Mouse (Mus musculus) hindbrain, embryonic 13.5 days (tissue): ENCODE data around the gene Hipk3. TPM values are rescaled to one million over a fixed set of nuclear protein-coding genes. Genes with fewer than 3 reads are reported as not detected.

ENCODE experiments used
- ATAC-seq: fragments of 200-750 bp; cut with Nextera tagmentation; 2 replicates; pipeline ENCODE4 v1.8.0; 2017; ENCODE audit warnings: moderate TSS enrichment; ENCODE audit not compliant: low FRiP score
- H3K27ac ChIP-seq: fragments of 300-500 bp; sonication (generic); 2 replicates; pipeline ENCODE4 v1.5.1; 2015; ENCODE audit warnings: inconsistent platforms, mild to moderate bottlenecking, moderate library complexity
- H3K27me3 ChIP-seq: fragments of 300-500 bp; sonication (generic); 2 replicates; pipeline ENCODE4 v1.6.1; 2015; ENCODE audit warnings: mild to moderate bottlenecking, inconsistent platforms
- H3K36me3 ChIP-seq: fragments of 300-500 bp; sonication (generic); 2 replicates; pipeline ENCODE4 v1.6.1; 2015; ENCODE audit warnings: mild to moderate bottlenecking, inconsistent platforms
- H3K4me1 ChIP-seq: fragments of 300-500 bp; sonication (generic); replicated peaks from 2 replicates; pipeline ENCODE4 v1.6.1; 2015; ENCODE audit warnings: inconsistent platforms
- H3K4me2 ChIP-seq: fragments of 300-500 bp; sonication (generic); 2 replicates; pipeline ENCODE4 v1.6.1; 2015; ENCODE audit warnings: inconsistent platforms, mild to moderate bottlenecking, moderate library complexity
- H3K4me3 ChIP-seq: fragments of 300-500 bp; sonication (generic); 2 replicates; pipeline ENCODE4 v1.5.1; 2015; ENCODE audit warnings: mild to moderate bottlenecking, inconsistent platforms
- H3K9ac ChIP-seq: fragments of 300-500 bp; sonication (generic); 2 replicates; pipeline ENCODE4 v1.6.1; 2015; ENCODE audit warnings: mild to moderate bottlenecking, inconsistent platforms
- H3K9me3 ChIP-seq: fragments of 300-500 bp; sonication (generic); 2 replicates; pipeline ENCODE4 v1.6.1; 2016; ENCODE audit warnings: inconsistent platforms
- WGBS: fragments of 180-500 bp; shearing (Covaris S2); methylation state at CpG from one replicate; pipeline ENCODE4 v1.1.7; 2015; 5-methylcytosine and 5-hydroxymethylcytosine counted together
- polyA plus RNA-seq: library from polyadenylated mRNA; unstranded; fragments of >200 nt; fragmentation: Nextera tagmentation; extraction: Ambion mirVana; gene quantifications from 2 replicates; pipeline ENCODE4 v1.2.1, GENCODE M21; 2015

Hipk3 gene
- polyA plus RNA-seq, 1 experiment from 2014 or later, result 6.6 TPM

DNA sequence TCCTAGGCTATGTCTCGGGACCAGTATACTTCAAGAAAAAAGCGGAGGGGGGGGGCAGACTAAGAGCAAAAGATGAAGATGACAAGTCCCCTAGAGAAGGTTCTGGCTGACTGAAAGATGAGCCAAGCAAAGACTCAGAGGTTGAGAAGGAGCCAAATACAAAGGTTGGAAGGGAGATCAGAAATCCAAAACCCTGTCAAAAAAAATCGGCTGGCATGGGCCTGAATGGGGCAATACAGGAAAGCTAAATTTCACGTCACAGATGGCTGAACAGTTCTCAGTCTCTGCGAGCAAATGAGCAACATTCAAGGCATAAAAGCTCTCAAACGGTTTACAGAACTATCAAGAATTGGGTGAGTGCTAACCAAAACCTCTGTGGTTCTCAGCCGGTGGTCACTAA is 85.9 kb downstream of the Hipk3 start:
- H3K4me2 ChIP-seq, result peak overlapping the region; percentile 72
- peaks cover 45% of the 10 kb centered on the region for H3K27me3 ChIP-seq
- no peak for ATAC-seq

DNA sequence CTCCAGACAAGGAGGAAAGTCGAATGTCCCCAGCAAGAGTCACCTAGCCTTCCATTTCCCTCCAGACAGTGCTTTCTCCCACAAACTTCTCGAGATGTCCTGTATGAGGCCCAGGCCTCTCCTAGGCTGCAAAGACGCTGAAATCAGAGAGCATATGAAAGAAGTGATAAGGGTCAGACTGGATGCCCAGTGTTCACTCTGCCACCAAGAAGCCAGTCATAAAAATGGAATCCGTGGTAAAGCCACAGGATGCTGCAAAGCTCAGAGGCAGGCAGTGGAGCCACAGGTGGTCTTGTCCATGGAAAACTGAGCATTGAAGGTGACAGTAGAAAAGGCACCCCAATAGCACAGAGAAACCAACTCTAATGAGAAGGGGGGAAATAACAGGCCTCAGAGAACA is 86.3 kb downstream of the Hipk3 start:
- Histone ChIP-seq H3K9me3 (no peaks in the 10 kb centered on the region), H3K9ac (0 out of 2 replicates have a peak overlapping the region, but pooled peaks have one; percentile 29), H3K36me3 (no peaks in the 10 kb centered on the region), H3K27me3 (peaks cover 43% of the 10 kb centered on the region), H3K4me3 (0 out of 2 replicates have a peak overlapping the region, but pooled peaks have one; percentile 1), H3K4me2 (peak overlapping the region; percentile 72), H3K27ac (no peak overlapping the region), H3K4me1 (peaks cover 44% of the 10 kb centered on the region)
- ATAC-seq, result no peak
- 73% methylated on average over 4 of the region's 4 CpGs for WGBS

More for the DNA sequence above, 85.9 kb downstream of the Hipk3 start:
- peaks cover 44% of the 10 kb centered on the region for H3K4me1 ChIP-seq
- no peaks in the 10 kb centered on the region for H3K9me3 ChIP-seq
- H3K9ac ChIP-seq, result no peak overlapping the region
- H3K27ac ChIP-seq, result no peak overlapping the region
- peak overlapping the region; percentile 80 for H3K4me3 ChIP-seq
- no peaks in the 10 kb centered on the region for H3K36me3 ChIP-seq
- 70% methylated on average over 7 of the region's 7 CpGs for WGBS

DNA sequence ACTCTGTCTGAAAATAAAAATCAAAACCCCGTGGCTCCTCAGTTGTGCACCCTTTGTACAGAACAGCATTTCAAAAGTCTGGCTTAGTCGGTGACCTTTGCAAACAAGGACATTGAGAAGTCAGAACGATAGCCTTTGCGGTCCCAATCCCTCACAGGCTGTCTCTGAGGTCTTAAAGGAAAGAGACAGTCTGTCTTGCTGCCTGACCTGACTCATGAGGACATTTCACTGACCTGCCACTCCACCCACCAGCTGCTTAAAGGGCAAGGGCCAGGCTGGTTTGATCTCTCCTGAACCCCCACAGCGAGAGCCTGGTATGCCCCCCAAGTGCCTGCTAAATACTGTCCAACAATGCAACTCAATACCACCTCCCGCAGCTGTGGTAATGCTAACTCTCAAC is 90.2 kb downstream of the Hipk3 start:
- H3K4me1 ChIP-seq, result peaks cover 34% of the 10 kb centered on the region
- WGBS, result 85% methylated on average over 6 of the region's 6 CpGs
- H3K27me3 ChIP-seq, result peaks cover 23% of the 10 kb centered on the region
- H3K27ac ChIP-seq, result no peak overlapping the region
- H3K4me3 ChIP-seq, result no peak overlapping the region
- no peak for ATAC-seq
- H3K36me3 ChIP-seq, result no peaks in the 10 kb centered on the region
- H3K9me3 ChIP-seq, result no peaks in the 10 kb centered on the region
- H3K4me2 ChIP-seq, result no peak overlapping the region
- no peak overlapping the region for H3K9ac ChIP-seq

DNA sequence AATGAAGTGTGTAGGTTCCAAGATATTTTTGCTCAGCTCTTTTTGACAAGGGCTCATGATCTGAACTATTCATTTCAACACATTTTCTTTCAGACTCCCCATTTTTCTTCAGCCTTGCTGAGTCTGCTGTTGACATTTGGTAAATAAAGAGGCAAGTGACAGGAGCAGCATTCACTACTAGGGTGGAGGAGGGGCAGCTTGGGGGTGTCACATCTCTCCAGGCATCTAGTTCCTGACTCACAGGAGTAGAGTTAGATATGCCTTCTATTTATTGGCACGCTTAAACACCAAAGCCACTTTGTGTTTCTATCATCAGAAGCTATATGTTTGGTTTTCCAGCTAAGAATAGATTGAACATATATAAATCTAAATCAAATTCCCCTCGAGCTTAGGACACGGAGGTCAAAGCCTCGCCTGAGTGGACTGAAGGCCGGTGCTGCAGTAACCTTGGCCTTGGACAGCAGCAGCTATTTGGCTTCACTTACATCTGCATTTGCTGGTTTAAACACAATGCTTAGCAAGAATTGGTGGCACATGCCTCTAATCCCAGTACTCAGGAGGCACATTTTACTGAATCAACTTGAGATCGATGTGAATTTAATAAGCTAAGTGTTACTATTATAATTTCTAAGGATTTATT is 95.5 kb downstream of the Hipk3 start:
- peaks cover 7% of the 10 kb centered on the region for H3K4me1 ChIP-seq

DNA sequence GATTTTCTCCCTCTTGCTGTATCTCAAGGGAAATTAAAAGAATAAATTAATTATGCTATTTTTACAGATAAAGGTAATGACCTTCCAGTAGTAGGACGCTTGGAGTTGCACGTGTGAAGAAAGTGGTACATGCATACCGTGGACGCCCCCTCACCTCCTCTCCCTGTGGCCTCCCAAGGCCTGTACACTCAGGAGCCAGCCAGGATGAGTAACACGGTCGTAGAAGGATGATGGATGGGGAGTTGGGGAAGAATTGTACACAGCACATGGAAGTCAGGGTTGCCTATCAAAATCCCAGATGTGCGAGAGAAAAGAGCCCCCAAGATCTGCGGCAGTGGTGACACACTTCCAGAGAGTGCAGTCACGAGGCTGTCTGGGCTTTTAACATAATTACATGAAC is 98.3 kb downstream of the Hipk3 start:
- H3K27me3 ChIP-seq, result no peaks in the 10 kb centered on the region
- H3K36me3 ChIP-seq, result no peaks in the 10 kb centered on the region
- no peak overlapping the region for H3K4me3 ChIP-seq
- no peak overlapping the region for H3K4me2 ChIP-seq
- peaks cover 8% of the 10 kb centered on the region for H3K4me1 ChIP-seq
- H3K27ac ChIP-seq, result no peak overlapping the region
- WGBS, result 80% methylated on average over 9 of the region's 9 CpGs
- no peaks in the 10 kb centered on the region for H3K9me3 ChIP-seq
- ATAC-seq, result no peak
- H3K9ac ChIP-seq, result no peak overlapping the region

More for the DNA sequence above, 95.5 kb downstream of the Hipk3 start:
- no peak for ATAC-seq
- no peaks in the 10 kb centered on the region for H3K27me3 ChIP-seq
- H3K9ac ChIP-seq, result no peak overlapping the region
- H3K4me3 ChIP-seq, result no peak overlapping the region
- 81% methylated on average over 6 of the region's 6 CpGs for WGBS
- H3K36me3 ChIP-seq, result no peaks in the 10 kb centered on the region
- H3K4me2 ChIP-seq, result no peak overlapping the region
- no peak overlapping the region for H3K27ac ChIP-seq
- no peaks in the 10 kb centered on the region for H3K9me3 ChIP-seq

DNA sequence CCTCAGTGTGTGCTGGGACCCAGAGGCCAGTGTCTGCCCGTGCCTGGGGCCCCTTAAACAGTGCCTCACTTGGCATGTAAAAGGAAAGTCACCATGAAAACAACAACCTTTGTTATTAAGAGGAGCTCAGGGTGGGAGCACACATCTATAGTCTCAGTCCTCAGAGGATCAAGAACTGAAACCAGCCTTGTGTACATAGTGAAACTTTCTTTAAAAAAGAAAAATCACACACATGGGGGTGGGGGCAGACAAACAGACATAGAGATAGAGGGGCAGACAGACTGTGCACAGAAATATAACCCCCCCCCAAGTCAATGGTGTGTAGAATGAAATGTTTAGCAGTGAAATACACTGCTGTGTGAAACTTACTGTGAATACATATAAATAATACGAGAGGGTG is 99.5 kb downstream of the Hipk3 start:
- no peak for ATAC-seq
- 49% methylated on average over 2 of the region's 2 CpGs for WGBS
- H3K9me3 ChIP-seq, result no peaks in the 10 kb centered on the region
- no peak overlapping the region for H3K9ac ChIP-seq
- no peaks in the 10 kb centered on the region for H3K36me3 ChIP-seq
- H3K27me3 ChIP-seq, result no peaks in the 10 kb centered on the region
- no peak overlapping the region for H3K4me3 ChIP-seq
- H3K4me1 ChIP-seq, result peaks cover 8% of the 10 kb centered on the region
- H3K4me2 ChIP-seq, result no peak overlapping the region
- no peak overlapping the region for H3K27ac ChIP-seq

DNA sequence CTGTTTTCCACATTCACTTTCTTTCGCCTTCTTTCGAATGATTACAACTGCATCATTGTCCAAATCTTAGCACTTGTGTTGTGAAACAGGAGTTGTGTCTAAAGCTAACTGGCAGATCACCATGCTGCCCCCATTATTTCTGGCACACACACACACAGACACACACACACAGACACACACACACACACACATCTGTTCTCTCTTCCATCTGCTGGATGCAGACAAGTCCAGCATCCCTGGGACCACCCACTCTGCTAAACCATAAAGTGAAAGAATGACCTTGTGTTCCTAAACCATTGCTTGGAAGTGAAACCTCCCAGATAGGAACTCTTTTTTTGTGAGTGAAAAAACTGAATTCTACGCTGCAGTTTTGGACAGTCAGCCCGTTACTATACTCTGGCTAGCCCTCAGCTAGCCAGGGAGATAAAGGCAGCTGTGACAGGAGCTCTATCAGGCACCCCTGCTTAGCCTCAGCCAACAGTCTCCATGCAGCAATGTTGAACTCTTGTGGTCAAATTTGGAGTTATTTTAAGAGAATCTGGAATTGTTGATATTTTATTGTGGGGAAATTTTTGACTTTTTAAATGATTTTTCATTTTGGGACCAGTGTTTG is 101.4 kb downstream of the Hipk3 start:
- no peak overlapping the region for H3K4me2 ChIP-seq
- no peak overlapping the region for H3K27ac ChIP-seq
- 70% methylated on average over 4 of the region's 4 CpGs for WGBS
- no peak overlapping the region for H3K4me3 ChIP-seq
- H3K27me3 ChIP-seq, result no peaks in the 10 kb centered on the region
- no peaks in the 10 kb centered on the region for H3K9me3 ChIP-seq
- no peak overlapping the region for H3K9ac ChIP-seq
- peaks cover 8% of the 10 kb centered on the region for H3K4me1 ChIP-seq
- no peaks in the 10 kb centered on the region for H3K36me3 ChIP-seq
- no peak for ATAC-seq

DNA sequence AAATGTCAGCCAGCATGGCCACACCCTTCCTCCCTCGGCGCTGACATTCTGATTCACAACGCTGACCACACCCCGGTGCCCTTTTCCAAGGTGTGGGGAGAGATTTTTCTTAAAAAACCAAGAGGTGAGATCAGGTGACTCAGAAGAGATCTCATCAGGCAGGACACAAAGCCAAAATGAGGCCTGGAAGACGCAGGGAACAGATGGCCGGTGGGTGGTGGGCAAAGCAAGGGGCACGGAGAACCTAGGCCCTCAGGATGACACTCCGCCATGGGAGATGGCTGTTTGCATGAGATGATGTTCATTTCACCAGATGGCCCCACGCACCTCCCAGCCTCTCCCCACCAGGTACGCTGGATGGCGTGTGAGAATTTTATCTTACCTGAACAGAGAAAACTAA is 105.0 kb downstream of the Hipk3 start:
- 94% methylated on average over 11 of the region's 11 CpGs for WGBS
- no peak overlapping the region for H3K27ac ChIP-seq
- peaks cover 5% of the 10 kb centered on the region for H3K4me1 ChIP-seq
- no peak overlapping the region for H3K4me2 ChIP-seq
- no peak overlapping the region for H3K4me3 ChIP-seq
- no peaks in the 10 kb centered on the region for H3K27me3 ChIP-seq
- no peaks in the 10 kb centered on the region for H3K9me3 ChIP-seq
- H3K9ac ChIP-seq, result no peak overlapping the region
- no peaks in the 10 kb centered on the region for H3K36me3 ChIP-seq
- ATAC-seq, result no peak

DNA sequence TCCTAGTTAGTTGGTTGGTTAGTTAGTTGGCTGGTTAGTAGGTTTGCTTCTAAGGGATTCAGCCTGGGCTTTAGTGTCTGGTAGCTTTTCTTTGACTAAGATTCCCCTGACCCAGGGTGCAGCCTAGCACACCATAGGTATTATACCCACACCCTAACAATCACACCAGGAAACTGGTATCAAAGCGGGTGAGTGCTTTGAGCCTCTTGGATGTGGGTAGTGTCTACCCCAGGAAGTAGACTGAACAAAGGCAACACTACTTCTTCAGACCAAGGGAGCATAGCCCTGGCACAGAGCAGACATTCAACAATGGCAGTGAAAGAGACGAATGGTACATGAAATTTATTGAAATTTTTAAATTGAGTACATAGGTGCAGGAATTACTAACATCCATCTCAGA is 108.3 kb downstream of the Hipk3 start:
- H3K9me3 ChIP-seq, result no peaks in the 10 kb centered on the region
- H3K4me3 ChIP-seq, result no peak overlapping the region
- H3K27me3 ChIP-seq, result no peaks in the 10 kb centered on the region
- 90% methylated on average over 2 of the region's 2 CpGs for WGBS
- H3K36me3 ChIP-seq, result no peaks in the 10 kb centered on the region
- no peak overlapping the region for H3K4me2 ChIP-seq
- no peak overlapping the region for H3K27ac ChIP-seq
- ATAC-seq, result no peak
- no peaks in the 10 kb centered on the region for H3K4me1 ChIP-seq
- no peak overlapping the region for H3K9ac ChIP-seq

DNA sequence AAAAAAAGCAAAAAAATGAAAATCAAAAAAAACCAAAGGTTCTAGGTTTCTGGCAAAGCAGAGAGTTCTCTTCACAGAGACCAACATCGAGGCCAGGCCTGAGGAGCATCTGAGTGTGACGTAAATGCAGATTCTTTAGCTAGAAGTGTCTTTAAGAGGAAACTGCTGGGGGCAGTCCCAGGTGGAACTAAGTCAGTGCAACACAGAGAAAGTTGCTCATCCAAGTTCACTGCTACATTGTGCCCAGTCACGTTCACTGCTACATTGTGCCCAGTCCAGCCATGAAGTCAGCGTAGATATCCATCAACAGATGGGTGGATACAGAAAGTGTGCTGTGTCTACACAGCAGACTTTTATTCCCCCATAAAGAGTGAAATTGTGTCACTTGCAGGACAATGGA is 110.7 kb downstream of the Hipk3 start:
- no peaks in the 10 kb centered on the region for H3K27me3 ChIP-seq
- ATAC-seq, result no peak
- 91% methylated on average over 4 of the region's 4 CpGs for WGBS

DNA sequence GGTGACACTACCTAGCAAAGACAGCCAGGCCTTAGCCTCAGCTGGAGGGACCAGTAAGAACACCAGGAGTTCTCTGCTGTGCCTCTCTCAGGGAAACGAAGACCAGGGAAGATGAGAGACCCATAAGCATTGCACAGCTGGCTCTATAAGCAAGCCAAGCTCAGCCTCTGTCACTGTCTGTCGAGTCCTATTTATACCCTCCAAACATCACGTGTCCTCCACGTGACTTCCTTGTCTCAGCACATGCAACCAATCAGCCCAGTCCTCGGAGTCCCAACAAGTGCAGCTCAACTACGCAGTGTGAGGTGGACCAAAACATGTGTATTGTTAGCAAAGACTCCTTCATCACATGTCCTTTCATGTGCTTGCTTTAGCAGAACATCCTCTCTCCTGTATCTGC is 111.4 kb downstream of the Hipk3 start:
- no peak for ATAC-seq
- H3K9ac ChIP-seq, result no peak overlapping the region
- no peak overlapping the region for H3K4me2 ChIP-seq
- no peak overlapping the region for H3K27ac ChIP-seq
- no peaks in the 10 kb centered on the region for H3K36me3 ChIP-seq
- H3K4me3 ChIP-seq, result no peak overlapping the region
- H3K27me3 ChIP-seq, result peaks cover 4% of the 10 kb centered on the region; the same call in 1 of the 2 replicates
- H3K9me3 ChIP-seq, result no peaks in the 10 kb centered on the region
- WGBS, result 88% methylated on average over 6 of the region's 6 CpGs
- H3K4me1 ChIP-seq, result peaks cover 14% of the 10 kb centered on the region

More for the DNA sequence above, 110.7 kb downstream of the Hipk3 start:
- H3K36me3 ChIP-seq, result no peaks in the 10 kb centered on the region
- H3K4me1 ChIP-seq, result peaks cover 13% of the 10 kb centered on the region
- no peak overlapping the region for H3K4me3 ChIP-seq
- H3K4me2 ChIP-seq, result no peak overlapping the region
- no peaks in the 10 kb centered on the region for H3K9me3 ChIP-seq
- no peak overlapping the region for H3K9ac ChIP-seq
- H3K27ac ChIP-seq, result no peak overlapping the region

DNA sequence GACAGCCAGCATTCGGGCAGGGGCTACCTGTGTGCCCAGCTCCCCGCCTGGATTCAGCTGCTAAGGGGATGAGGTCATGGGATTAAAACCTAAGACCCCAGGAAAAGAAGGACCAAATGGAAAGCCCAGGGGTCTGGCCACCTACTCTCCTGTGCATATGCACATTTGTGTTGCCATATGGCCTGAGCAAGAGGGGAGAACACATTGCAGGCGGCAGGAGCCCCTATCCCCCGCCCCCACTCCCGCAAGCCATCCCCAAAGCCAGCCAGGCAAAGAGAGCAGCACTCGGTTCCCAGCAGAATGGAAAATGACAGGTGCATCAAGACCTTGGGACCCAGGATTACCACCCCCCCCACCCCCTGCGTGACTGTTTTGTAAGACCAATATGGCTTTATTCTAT is 114.9 kb downstream of the Hipk3 start:
- H3K36me3 ChIP-seq, result no peaks in the 10 kb centered on the region
- H3K4me2 ChIP-seq, result no peak overlapping the region
- no peak overlapping the region for H3K4me3 ChIP-seq
- H3K9me3 ChIP-seq, result no peaks in the 10 kb centered on the region
- peak overlapping the region; percentile 30; the same call in 1 of the 2 replicates for H3K27ac ChIP-seq
- H3K27me3 ChIP-seq, result peaks cover 4% of the 10 kb centered on the region; the same call in 1 of the 2 replicates
- ATAC-seq, result peak; percentile 61; the same call in 1 of the 2 replicates
- H3K9ac ChIP-seq, result peak overlapping the region; percentile 29; the same call in 1 of the 2 replicates
- WGBS, result 24% methylated on average over 7 of the region's 7 CpGs
- H3K4me1 ChIP-seq, result peaks cover 14% of the 10 kb centered on the region

DNA sequence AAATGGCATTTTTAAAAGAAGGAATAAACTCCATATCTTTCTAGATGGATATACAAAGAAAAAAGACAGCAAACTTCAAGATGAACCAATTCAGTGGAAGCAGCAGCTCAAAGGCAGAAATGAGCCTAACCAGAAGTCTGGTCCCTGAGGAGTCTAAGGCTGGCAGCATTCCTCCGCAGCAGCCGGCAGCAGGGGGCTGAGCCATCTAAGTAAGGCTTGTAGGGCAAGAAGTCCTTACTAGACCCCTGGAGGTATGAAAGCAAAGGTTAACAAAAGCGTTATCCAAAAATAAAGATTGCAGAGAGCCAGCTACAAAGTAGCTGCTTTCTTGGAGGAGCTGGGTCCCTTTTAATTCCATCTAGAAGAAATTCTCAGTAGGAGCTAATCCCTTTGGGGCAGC is 115.5 kb downstream of the Hipk3 start:
- 13% methylated on average over 3 of the region's 3 CpGs for WGBS
- no peak overlapping the region for H3K27ac ChIP-seq
- H3K4me2 ChIP-seq, result no peak overlapping the region
- peaks cover 14% of the 10 kb centered on the region for H3K4me1 ChIP-seq
- H3K36me3 ChIP-seq, result no peaks in the 10 kb centered on the region
- peaks cover 4% of the 10 kb centered on the region; the same call in 1 of the 2 replicates for H3K27me3 ChIP-seq
- no peak overlapping the region for H3K4me3 ChIP-seq
- peak overlapping the region; percentile 29; the same call in 1 of the 2 replicates for H3K9ac ChIP-seq
- no peak for ATAC-seq
- H3K9me3 ChIP-seq, result no peaks in the 10 kb centered on the region
